Mouse (Mus musculus): ENCODE measurements around the gene Dcakd.
"Not testable (repeated sequence)": the region's sequence is repeated elsewhere in the genome, so short reads cannot be mapped to it uniquely, and the experiment has no call there.

Gene Dcakd

GRCm38 (mm10) chr11:102975966-102976365 is 52.2 kb downstream of the Dcakd start:
- not testable (repeated sequence) for DNase-seq (ENCODE audit: low read depth)

- DNase-seq (ENCODE audit: low read depth): no peak
Measured at GRCm38 (mm10) chr11:102972326-102972725, 55.8 kb downstream of the Dcakd start.

GRCm38 (mm10) chr11:102971604-102972003 is 56.5 kb downstream of the Dcakd start:
- no peak for DNase-seq (ENCODE audit: low read depth)

GRCm38 (mm10) chr11:102964547-102965091 is 63.5 kb downstream of the Dcakd start:
- DNase-seq (ENCODE audit: low read depth): no peak

- no peak for DNase-seq (ENCODE audit: low read depth)
Measured at GRCm38 (mm10) chr11:102963855-102964546, 64.1 kb downstream of the Dcakd start.

- no peak for DNase-seq (ENCODE audit: low read depth)
Measured at GRCm38 (mm10) chr11:102963246-102963854, 64.8 kb downstream of the Dcakd start.

GRCm38 (mm10) chr11:102962861-102963245 is 65.3 kb downstream of the Dcakd start:
- DNase-seq (ENCODE audit: low read depth): no peak

GRCm38 (mm10) chr11:102961082-102961481 is 67.1 kb downstream of the Dcakd start:
- no peak for DNase-seq (ENCODE audit: low read depth)

GRCm38 (mm10) chr11:102958870-102959269 is 69.3 kb downstream of the Dcakd start:
- no peak for DNase-seq (ENCODE audit: low read depth)

GRCm38 (mm10) chr11:102958431-102958830 is 69.7 kb downstream of the Dcakd start:
- DNase-seq (ENCODE audit: low read depth): no peak

GRCm38 (mm10) chr11:102957692-102958091 is 70.4 kb downstream of the Dcakd start:
- no peak for DNase-seq (ENCODE audit: low read depth)

GRCm38 (mm10) chr11:102956962-102957614 is 71.0 kb downstream of the Dcakd start:
- DNase-seq (ENCODE audit: low read depth): no peak

GRCm38 (mm10) chr11:102952922-102953321 is 75.2 kb downstream of the Dcakd start:
- DNase-seq (ENCODE audit: low read depth): no peak

GRCm38 (mm10) chr11:102948043-102948961 is 79.8 kb downstream of the Dcakd start:
- DNase-seq (ENCODE audit: low read depth): no peak

GRCm38 (mm10) chr11:102946992-102947343 is 81.2 kb downstream of the Dcakd start:
- DNase-seq (ENCODE audit: low read depth): no peak

- peak; percentile 82 for DNase-seq (ENCODE audit: low read depth)
Measured at GRCm38 (mm10) chr11:102946265-102946991, 81.7 kb downstream of the Dcakd start, which contains the start of gene C1ql1. Gene C1ql1, minus strand, starts transcription at chr11:102946688.

GRCm38 (mm10) chr11:102945306-102946264 is 82.5 kb downstream of the Dcakd start:
- DNase-seq (ENCODE audit: low read depth): no peak

Data from c-Kit-positive CD71-positive TER-119-negative erythroid progenitor cells, embryonic 14.5 days (primary cell).